Mouse (Mus musculus) A20 (cell line): ENCODE results near the gene Dynll2.

Experiments
- DNase-seq: peaks from one replicate; pipeline ENCODE4 v3.0.0-alpha.2; 2011; ENCODE audit warnings: low read depth, low spot score

The Dynll2 gene

DNA sequence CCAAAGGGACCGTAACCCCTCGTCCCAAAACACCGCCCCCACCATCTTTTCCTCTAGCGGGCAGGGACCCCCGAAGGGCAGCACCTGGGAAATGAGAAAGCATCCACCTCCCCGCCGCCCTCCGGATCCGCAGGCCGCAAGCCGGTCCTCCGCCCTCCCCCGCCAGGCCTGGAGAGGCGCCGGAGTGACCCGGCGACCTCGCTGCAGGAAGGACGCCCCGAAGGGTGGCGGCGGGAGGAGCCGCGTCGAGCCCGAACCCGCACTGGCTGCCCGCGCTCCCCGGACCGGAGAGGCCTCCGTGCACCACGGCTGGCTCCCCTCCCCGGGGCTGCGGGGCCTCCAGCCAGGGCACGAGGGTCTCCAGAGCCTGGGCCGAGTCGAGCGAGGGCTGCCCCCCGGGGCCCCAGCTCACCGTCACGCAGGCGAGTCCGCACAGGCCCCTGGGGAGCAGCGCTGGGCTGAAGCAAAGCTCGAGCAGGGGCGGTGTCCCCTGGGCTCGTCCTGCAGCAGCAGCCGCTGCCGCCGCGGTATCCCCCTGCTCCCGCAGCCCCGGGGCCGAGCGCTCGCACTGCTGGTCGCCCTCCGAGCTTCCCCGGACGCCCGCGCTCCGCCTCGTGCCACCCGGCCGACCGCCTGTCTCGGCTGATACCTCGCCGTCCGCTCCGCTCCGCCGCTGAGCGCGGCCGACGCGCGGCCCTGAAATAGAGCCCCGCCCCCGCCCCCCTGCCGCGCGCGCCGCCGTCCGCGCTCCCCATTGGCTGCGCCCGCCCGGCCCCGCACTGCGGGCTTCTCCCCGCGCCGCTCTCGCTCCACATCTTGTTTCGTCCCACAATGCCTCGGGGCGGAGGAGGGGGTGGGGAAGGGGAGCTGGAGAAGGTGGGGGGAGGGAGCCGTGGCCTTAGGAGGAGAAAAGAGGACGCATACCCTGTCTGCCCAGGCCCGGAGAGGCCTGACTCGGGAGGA, at the start of gene Dynll2:
Dynll2 (minus strand) TSS at position 703 of the 963 bp plus-strand sequence.
- peak; percentile 94 for DNase-seq

DNA sequence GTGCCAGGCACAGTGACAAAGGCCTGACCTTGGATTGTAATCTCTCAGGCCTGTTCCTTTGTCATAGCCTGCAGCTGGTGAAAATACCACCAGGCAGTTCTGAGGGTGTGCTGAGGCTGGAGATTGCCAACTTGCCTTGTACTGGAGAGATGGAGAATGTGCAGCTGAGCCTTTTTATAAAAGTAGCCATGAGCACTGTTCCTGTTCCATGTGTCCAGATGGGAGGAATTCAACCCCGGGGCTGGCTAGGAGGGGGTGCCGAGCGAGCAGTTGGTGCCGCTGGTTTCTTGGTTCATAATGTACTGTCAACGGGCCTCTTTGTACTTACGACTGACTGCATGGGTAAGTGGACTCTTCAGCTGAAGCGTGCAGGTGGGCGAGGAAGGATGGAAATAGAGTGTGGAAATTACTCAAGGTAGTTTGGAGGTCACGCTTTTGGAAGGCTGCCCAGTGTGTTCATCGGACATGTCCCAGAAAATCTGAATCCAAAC, 49.5 kb upstream of the Dynll2 start:
- DNase-seq, result no peak

DNA sequence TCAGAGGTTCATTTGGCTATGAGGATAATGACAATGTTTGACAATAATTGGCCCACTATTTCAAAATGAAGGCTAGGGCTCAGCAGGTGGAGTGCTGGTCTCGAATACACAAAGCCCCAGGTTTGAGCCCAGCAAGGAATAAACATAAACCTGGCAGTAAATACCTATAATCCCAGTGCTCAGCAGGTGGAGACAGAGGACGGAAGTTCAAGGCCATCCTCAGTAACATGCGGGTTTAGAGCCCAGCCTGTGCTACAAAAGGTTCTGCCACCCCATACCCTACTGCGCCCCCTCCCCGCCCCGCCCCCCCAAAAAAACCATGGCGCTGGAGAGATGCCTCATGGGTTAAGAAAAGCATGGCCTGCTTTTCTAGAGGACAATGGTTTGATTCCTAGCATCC, 48.6 kb upstream of the Dynll2 start:
- no peak for DNase-seq

DNA sequence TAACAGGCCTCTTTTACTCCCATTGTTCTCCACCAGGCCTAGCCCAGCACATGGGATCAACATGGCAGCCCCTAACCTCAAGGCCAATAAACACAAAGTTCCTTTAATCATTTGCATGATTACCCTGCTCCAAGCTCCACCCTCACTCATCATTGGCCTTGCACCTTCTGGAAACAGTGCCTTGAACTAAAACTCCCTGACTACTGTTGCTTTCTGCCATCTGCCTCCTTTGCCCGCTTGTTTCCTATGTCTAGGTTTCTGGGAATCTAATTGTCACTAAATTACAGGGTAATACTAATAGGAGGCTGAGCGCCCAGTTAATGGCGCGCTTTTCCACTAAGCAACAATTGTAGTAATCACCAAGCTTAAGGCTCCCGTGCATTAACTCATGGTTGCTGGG, 44.4 kb upstream of the Dynll2 start:
- DNase-seq, result no peak

DNA sequence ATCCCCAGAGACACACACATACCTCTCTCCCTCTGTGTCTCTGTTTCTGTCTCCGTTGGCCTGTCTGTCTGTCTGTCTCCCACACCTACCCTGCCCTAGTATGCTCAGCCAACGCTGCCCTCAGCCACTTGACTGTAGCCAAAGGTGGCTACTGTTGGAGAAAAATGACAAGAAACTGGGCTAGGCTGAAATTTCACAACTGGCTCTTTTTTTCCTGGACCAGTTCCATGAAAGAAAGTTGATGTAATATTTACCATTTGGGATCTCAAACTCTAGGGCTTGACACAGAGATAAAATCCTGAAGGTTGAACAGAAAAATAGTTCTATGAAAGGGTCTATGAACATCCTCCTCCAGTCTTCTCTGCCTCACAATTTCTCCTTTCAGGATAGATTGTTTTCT, 43.5 kb upstream of the Dynll2 start:
- no peak for DNase-seq

DNA sequence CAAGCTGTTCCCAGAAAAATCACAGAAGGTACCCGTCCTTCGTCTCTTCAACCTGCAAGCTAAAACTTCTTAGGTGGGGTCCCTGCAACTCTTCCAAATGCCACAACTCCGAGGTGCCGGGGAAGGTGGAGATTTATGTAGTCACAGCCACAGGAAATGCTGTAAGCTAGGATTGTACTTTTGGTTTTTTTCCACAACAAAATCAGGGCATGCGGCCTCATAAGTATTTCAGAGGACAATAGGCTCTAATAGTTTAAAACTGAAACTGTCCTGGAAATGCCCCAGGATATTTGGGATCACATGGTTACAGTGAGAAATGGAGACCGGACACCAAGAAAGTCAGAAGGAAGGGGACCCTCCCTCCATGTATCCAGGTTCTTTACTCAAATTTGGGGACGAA, 42.9 kb upstream of the Dynll2 start:
- no peak for DNase-seq

DNA sequence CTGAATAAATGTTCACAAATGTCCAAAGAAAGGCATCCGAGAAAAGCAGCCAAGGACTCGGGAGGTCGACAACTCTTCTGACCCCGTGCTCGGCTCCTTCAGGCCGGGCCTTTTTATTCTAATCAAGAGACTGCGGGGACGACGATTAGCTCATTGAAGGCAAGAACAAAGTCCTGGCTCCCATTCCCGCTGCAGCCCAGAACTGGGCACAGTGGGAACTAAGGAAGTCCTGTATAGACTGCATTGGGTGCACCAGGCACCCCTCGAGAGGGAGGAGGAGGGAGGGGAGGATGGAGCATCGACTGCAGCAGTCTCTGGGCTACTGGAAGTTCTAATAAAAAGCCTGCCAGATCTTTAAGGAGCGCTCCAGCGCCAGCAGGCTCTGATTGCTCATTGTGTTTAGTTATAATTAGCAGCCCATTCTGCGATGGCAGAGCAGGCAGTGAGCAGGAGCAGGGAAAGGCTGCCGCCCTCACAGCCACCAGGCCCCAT, 40.9 kb upstream of the Dynll2 start:
- no peak for DNase-seq

DNA sequence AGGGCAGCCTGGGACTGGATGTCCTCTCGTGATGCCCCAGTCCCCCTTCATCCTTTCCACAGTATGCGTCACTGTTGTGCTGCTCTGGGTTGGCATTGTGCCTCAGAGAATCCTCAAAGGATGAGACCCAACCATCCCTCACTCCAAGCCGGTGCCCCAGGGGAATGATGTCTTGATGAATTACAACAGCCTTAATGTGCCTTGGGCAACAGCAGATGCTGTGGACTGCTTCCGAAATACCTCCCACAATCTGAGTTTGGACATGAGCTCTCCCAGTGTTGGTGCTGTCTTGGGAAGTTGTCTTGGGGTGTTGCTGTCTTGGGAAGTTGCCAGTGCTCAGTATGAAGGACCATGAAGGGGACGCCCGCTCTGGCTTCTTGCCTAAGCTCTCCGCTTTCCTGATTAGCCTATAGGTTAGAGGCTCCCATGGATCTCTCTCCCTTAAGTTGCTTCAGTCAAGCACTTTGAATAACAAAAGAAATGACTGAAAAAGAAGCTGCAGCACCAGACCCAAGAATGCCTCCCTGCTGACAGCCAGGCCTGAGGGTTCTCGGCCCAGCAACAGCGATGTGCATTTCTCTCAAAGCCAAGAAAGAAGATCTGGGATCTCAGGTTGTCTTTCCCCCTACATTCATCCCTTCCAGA, 40.2 kb upstream of the Dynll2 start:
- no peak for DNase-seq

DNA sequence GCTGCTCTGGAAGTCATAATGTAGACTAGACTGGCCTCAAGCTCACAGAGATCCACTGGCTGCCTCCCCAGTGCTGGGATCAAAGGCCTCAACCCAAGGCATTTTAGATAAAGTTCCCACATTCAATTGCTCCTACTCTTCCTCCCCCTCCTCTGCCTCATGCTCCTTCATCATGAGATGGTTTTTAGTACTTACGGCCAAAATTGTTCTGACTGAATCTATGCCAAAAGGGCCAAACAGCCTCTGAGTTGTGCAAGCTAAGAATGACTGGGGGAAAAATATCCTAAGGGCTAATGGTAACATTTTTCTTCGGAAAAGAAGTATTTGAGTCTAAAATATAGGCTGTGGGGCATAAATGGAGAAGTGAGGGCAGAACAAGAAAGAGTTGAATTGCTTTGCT, 36.6 kb upstream of the Dynll2 start:
- no peak for DNase-seq

DNA sequence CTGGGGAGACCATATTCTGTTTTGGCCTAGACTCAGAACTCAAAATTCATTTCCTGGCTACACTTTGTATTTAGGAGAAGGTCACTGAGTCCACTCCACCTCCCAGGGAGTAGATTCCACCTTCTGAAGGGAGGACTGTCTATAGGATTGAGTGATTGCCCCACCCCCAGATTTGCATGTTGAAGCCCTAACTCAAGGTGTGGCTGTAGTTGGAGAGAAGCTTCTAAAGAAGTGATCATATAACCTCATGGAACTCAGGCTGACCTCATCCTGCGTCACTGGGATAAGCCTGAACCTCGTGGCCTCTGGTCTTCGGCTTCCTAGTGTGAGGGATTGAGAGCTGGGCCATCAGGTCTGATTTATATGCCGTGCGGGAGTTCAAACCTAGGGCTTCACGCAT, 28.5 kb upstream of the Dynll2 start:
- no peak for DNase-seq

DNA sequence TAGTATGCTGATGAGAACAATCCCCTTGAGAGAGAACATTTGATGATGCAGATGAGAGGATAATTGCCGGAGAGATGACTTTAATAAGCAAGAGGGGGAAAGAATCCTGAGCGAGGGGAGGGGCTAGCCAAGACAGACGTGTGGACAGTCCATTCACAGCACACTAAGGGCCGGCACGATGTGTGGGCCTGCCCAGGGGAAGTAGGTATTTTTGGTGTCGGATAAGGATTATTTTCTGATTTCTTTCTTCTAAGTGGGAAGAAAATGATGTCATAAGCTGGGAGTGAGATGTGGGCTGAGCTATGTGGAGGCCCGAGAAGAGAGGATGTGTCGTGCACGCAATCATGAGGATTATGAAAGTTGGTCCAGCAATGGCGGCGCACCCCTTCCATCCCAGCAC, 27.8 kb upstream of the Dynll2 start:
- no peak for DNase-seq

DNA sequence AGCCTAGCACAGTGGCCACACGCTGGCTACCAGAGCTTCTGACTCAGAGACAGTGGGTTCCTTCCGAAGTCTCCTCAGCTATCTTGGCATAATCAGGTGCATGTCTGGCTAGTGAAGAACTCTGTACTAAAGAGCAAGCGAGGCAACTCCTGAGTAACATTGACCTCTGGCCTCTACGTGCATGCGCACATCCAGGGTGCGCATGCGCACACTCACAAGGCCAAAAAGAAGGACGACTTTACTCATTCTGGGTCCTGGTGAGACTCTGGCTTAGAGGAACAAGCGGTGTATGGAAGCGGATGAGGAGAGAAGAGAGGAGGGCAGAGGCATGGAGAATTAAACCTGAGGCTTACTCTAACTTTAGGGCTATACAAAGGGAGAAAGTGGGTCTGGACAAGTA, 26.3 kb upstream of the Dynll2 start:
- DNase-seq, result no peak

DNA sequence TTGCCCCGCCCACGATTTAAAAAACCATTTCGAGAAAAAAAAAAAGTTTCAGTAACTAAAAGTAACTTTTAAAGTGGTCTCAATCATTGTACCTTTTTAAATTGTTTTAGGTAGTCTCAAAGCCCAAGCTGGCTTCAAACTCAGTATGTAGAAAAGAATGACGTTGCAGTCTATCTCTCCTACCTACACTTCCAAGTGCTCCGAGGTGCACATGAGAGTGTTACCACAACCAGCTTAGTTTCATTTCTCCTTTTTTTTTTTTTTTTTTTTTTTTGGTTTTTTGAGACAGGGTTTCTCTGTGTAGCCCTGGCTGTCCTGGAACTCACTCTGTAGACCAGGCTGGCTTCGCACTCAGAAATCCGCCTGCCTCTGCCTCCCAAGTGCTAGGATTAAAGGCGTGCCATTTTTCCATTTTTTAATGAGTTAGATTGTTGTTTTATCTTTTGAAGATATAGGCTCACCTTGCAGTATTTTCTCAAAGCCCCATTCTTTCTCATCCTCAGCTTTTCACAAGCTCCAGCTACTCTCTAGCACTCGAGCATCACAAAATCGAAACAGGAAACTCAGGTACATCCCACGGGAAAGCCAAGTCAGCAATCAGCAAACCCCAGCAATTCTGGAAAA, 25.4 kb upstream of the Dynll2 start:
- DNase-seq, result peak; percentile 73

DNA sequence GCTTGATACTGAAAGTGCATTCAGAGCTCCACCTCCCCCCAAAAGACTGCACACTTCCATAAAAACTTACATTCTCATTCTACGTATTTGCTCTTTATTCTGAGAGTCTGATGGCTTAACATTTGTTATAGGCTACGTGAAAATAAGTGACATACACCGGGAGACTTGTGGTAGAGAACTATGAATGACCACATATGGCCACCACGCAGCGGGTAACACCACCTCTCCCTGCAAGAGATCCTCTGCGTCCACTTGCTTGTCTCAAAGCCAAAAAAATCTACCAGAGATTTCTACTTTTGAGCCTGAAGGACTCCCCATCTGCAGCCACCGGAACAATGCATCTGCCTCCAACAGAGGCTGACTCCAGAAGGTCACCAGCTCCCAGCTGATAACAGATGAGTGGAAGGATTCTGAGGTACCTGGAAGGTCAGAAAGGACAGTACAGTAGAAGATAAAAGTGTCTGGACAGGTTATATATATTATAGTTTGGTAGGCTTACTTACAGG, 24.6 kb upstream of the Dynll2 start:
- no peak for DNase-seq

DNA sequence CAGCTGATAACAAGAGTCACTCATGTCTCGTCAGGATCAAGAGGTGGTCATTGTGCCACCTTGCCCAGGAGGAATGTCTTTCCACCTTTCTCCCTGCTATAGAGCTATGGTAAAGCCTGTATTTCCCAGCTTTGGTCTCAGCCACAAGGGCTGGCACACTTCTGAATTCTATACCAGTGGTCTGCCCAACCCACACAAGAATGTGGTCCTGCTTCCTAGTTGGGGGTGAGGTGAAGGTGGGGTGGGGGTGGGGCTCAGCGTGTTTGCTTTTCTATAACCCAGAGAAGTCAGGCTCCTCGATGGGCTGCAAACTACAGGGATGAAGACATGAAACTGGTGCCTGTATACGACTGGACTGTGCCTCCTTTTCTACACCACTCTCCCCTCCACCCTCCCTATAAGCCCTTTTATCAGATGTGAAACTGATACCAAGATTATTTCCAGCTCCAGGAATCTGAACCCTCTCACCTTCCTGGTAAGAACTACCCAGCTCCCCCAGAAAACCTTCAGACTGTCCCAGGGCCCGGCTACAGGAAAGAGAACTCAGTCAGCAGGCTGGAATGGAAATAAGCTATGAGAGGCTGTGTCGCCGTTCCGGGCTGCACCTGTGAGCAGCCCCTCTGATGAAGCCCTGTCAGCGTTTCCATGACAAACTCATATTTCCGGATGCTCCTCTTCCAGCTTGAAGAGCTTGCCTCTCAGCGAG, 24.0 kb upstream of the Dynll2 start:
- peak; percentile 61 for DNase-seq

DNA sequence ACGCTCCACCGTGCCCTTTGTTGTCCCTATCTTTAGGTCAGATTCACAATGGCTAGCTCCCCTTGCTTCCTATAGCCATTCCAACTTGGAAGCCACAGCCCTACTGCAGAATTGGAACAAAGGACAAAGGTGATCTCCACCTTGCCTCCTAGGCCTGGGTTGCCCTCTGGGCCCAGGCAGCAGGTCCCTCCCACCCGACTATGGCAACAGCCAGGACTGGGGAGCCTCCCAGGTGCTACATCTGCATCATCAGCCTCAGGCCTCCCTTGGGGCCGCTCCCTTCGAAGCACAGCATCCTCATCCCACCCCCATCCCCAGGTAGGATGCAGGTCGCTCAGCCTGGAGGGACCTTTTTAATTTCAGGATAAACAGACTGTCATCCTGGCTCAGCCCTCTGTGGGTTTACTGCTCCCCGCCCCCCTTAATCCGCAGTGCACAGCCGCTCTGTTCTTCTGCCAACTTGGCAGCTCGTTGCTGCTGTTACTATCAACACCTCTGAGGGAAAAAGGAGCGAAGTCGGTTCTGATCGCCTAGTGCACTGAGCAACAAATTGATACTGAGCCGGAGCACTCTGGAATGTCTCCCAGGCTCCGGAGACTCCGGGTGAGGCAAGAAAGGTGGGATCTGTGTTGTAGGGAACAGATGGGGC, 22.3 kb upstream of the Dynll2 start:
- DNase-seq, result no peak

DNA sequence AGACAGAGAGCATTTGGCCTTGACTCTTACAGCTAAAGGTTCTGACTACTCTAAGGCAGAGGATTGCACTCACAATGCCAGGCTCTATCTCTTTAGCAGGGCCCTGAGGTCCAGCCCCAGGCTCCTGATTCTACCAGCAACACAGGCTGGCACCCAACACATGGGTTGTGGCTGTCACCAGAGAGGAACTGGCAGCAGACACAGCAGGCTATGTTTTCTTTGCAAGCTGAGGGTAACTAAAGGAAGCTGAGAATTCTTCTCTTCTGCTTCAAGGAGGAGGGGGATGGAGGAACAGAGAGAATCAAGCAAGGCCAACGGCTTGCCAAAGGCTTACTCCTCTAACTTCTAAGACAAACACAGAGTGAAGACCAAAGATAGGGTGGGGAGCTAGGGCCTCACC, 21.3 kb upstream of the Dynll2 start:
- DNase-seq, result no peak

DNA sequence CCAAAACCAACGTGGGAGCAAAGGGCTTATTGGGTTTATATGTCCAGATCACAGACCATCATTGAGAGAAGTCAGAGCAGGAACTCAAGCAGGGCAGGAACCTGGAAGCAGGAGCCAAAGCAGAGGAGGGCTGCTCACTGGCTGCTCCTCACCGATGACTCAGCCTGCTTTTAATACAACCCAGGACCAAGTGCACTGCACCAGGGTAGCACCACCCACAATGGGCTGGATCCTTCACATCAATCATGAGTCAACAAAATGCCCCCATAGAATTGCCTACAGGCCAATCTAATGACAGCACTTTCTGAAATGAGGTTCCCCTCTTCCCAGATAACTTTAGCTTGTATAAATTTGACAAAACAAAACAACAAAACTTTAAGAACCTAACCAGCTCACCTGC, 16.8 kb upstream of the Dynll2 start:
- DNase-seq, result no peak

DNA sequence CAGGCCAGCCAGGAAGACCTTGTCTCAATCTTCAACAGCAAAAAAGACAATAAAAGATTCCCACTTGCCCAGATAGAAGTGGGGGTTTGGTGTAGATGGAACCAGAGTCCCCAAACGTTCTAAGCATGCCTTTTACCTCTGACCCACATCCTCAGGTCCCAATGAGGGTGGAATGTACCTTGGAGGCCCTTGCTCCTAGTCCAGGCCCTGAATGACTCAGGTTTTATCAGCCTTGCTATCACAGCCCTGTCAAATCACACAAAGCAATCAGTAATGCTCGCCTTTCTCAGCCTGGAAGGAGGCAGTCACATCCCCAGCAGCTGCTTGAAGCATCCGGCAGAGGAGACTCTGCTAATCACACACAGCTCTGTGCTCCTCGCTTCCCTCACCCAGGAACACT, 15.4 kb upstream of the Dynll2 start:
- no peak for DNase-seq

DNA sequence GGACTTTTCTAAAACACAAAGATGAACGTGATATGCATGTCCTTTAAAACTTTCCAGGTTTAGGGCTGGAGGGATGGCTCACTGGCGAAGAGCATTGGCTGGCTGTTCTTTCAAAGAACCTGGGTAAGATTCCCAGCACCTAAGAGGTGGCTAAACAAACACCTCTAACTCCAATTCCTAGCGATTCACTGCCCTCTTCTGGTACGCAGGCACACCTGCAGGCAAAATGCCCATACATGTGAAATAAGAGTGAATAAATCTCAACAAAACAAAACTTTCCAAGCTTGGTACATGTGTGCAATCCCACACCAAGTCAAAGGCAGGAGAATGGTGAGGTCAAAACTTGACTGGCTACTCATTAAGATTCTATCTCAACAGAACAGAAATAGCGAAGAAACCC, 12.4 kb upstream of the Dynll2 start:
- no peak for DNase-seq

DNA sequence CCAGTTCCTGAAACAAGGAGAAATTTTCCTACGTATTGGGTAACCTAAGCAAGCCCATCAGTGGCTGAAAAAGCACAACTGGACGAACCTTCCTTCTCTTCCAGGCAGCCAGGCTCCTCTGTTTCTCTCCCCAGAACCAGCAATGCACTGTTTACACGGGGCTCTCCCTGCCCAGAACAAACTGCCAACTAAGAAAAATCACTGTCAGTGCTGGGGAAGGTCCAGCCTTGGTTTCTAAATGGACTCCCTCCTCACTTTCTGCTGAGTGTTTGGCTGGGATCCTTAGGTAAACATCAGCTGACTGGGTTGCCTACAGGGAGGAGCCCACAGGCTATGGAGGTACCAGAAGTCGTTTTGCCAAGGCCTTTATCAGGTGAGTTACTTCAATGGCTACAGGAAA, 4.5 kb upstream of the Dynll2 start:
- DNase-seq, result no peak
